Mouse (Mus musculus) mesoderm, embryonic 11.5 days (tissue): Measurements from ENCODE around the gene Teddm3.
"Not testable (repeated sequence)": the region's sequence is repeated elsewhere in the genome, so short reads cannot be mapped to it uniquely, and the experiment has no call there.

Experiments used
- DNase-seq: peaks from one replicate; pipeline ENCODE4 v3.0.0-alpha.2; 2012; ENCODE audit warnings: low read depth, low spot score

Gene Teddm3

DNA sequence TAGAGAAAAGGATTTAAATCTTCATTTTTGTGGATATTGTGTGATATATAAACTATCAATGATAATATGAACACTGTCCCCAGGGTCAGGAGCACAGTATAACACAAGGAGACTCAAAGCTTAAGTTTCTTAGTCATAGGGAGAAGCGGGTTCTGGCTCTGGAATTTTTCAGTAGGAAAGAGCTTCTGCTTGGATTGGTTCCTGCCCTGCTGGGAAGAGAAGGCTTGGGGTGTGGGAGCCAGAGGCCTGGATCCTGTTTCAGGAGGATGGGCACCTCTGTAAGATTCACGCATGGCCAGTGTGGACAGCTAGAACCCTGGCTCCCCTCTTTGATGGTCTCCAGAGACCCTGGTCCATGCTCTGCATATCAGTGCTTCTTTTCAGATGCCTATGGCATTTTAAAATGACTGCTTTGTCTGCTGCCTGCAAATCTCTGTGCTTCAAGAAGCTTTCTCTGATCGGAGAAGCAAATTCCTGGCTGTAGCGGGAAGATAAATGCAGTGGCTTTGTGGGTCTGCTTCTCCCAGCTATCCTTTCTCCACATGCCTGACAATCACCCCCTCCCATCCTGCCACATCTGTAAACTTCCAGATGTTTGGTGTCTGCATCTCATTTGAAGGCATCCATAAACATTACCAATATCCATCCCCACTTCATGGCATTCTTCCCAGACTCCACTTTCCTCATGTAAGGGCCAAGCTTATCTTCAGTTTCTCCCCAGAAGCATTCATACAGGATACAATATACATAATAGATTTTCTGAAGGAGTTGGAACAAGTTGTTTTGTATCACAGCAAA lies 2.0 kb downstream of the Teddm3 start:
- DNase-seq = no peak

- DNase-seq = no peak
Measured at GRCm38 (mm10) chr16:21149896-21150295, 3.9 kb downstream of the Teddm3 start.

- DNase-seq = not testable (repeated sequence)
Measured at GRCm38 (mm10) chr16:21148451-21148850, 5.3 kb downstream of the Teddm3 start.

GRCm38 (mm10) chr16:21136312-21137083 lies 17.3 kb downstream of the Teddm3 start:
- DNase-seq = no peak

DNA sequence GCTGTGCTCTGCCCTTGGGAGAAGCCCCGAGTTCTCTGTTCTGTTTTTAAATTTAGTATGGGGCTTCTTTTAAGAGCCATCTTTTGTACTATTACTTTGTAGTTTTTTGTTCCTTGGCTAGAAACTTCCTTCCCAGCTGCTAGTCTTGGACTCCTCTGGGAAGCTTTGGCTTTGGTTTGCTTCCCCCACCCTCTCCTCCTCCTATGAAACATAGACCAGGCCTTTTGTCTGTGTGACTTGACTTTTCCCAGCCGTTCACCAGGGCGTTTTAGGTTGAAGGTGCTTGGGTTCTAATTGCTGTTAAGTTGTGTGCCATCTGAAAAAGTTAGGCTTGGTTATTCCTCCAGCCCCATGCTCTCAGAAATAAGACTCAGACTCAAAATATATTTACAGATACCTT lies 26.1 kb downstream of the Teddm3 start:
- DNase-seq = not testable (repeated sequence)

GRCm38 (mm10) chr16:21122776-21123175 lies 31.0 kb downstream of the Teddm3 start:
- not testable (repeated sequence) for DNase-seq

DNA sequence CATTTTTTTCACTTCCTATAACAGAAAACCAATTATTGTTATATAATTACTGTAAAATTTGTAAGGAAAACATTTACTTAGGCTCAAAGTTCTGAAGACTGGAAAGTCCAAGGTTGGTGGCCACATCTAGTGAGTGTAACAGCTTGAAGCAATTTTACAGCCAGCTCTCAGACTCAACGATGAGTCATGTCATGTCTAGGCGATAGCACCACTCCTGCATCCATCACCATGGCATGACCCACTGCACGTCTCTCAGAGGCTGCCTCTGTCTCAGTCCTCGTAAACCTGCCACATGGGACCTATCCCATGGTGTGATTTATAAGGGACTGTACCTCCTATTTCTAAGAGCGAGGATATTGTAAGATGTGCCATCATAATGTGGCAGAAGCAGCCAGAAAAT lies 37.7 kb downstream of the Teddm3 start:
- DNase-seq = peak; percentile 13

GRCm38 (mm10) chr16:21109473-21109872 lies 44.3 kb downstream of the Teddm3 start:
- no peak for DNase-seq
